Mouse (Mus musculus) yolk sac, embryonic 10.5 days (tissue): Measurements from ENCODE around the gene 1700029I15Rik.
"Not testable (repeated sequence)": the region's sequence is repeated elsewhere in the genome, so short reads cannot be mapped to it uniquely, and the experiment has no call there.

Source experiments
- DNase-seq: peaks from one replicate; pipeline ENCODE4 v3.0.0-alpha.2; 2017; ENCODE audit warnings: low spot score

Gene 1700029I15Rik

GRCm38 (mm10) chr2:92392318-92393264, 10.3 kb downstream of the 1700029I15Rik start:
- peak; percentile 43 for DNase-seq

- no peak for DNase-seq
These were observed 13.2 kb downstream of the 1700029I15Rik start for GRCm38 (mm10) chr2:92395535-92395934.

GRCm38 (mm10) chr2:92397436-92397835, 15.1 kb downstream of the 1700029I15Rik start:
- DNase-seq, result no peak

DNA sequence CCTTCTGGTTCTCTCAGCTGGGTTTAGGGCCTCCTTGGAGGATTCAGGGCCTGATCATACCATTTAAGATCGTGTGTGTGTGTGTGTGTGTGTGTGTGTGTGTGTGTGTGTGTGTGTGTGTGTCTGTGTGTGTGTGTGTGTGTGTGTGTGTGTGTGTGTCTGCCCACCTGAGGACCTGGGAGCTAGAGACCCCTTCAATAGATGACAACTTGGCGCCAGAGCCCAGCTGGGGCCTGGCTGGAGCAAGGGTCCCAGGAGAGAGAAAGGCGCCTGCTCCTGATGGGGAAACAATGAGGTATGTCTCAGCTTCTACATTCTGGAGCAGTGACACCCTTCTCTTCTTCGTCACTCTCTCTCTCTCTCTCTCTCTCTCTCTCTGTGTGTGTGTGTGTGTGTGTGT, 17.5 kb downstream of the 1700029I15Rik start:
- not testable (repeated sequence) for DNase-seq

DNA sequence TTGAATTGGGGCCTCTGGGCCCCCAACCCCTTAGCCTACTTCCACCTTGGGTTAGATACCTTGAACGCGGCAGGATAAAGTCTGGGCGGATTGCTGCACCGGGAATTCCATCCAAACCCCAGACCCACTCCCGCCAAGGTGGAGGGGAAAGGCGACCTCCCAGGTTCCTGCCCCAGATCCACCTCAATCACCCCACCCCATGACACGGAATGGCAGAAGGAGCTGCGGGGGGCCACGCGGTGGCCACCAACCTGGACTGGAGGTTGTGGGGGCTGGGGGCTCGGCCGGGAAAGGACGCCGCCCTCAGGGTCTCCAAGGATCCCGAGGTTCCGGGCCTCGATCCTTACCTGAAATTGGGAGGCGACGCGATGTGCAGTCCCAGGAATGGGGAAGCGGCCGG, 18.3 kb downstream of the 1700029I15Rik start:
- no peak for DNase-seq

DNA sequence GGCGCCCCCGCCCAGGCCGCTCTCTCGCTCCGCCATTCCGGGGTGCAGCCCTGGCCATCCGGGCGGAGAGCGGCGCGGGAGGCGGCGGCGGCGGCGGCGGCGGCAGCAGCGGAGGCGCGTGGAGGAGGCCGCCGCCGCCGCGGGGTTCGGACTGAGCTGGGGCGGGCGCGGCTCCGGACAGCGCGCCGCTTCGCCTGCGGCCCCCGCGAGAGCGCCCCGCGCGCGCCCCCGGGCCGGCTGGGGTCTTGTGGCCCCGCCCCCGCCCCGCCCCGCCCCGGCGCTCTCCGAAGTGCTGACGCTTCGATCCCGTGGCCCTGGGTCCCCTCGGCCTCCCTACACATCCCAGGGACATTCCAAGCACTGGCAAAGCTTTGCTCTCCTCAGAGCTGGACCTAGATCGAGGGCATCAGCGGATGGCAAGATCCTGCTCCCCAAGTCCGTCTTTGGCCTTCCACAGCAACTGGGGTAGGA, 18.8 kb downstream of the 1700029I15Rik start, which contains the start of gene Mapk8ip1:
Gene Mapk8ip1 (minus strand): TSS at position 173 of the 471 bp plus-strand sequence.
- no peak for DNase-seq

- no peak for DNase-seq
These were observed 20.4 kb downstream of the 1700029I15Rik start for GRCm38 (mm10) chr2:92402591-92403326.

DNA sequence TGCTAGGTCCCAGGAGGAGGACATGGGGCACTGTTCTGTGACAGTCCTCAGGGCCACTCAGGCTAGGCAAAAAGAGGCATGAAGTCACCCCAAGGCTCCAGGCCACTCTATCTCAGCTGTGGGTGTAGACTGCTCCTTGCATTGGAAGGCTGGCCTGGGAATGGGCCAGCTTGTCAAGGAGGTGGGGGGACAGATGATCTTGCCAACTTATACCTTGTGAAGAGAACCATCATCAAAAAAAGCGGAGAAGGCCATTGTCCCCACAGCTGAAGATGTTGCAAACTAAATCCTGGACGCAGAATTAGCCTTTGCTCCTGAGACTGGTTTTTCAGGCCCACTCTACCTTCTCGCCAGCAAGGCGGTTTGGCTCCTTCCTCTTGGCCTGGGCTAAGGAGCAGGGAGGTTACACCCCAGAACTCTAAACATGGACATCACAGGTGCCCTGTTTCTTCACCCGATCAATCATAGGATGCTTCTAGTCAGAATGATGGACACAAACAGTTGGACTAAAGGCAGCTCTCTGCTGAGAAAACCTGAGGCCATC, 21.5 kb downstream of the 1700029I15Rik start:
- no peak for DNase-seq

- DNase-seq, result no peak
These were observed 22.4 kb downstream of the 1700029I15Rik start for GRCm38 (mm10) chr2:92404737-92405136.

DNA sequence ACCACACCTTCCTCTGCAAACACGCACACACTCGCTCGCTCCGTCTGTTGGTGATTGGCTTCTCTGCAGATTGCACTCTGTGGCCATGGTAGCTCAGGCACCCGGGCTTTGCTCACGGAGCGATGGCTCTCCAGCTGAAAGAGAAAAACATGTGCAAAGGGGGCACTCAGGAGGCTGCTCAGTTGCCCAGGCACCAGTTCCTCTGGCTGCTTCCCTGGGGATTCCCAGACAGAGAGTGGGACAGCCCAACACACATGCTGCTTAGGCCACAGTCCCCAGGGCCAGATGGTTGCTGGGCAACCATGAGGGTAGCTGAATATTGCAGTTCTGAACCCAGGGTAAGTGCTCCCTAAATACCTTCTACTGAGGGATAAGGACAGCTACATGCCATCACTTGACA, 23.3 kb downstream of the 1700029I15Rik start:
- DNase-seq, result no peak

- no peak for DNase-seq
These were observed 26.1 kb downstream of the 1700029I15Rik start for GRCm38 (mm10) chr2:92408309-92409045.

DNA sequence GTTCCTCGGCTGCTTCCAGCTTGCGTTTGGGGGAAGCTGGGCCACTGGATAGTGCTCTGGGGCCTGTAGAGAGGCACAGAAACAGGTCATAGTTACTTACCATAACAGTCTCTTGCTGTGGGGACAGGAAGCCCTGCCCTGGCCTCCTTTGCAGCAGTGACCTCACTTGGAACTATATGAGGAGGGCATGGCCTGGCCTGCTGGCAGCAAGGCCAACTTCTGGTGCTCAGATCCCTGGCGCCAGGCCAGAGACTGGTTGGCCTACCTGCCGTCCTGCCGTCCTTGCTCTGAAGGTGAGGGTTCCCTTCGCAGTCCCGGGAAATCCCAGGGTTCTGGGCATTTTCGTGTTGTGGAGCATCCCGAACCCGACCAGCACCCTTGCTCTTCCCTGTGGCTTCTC, 29.4 kb downstream of the 1700029I15Rik start:
- DNase-seq, result no peak

DNA sequence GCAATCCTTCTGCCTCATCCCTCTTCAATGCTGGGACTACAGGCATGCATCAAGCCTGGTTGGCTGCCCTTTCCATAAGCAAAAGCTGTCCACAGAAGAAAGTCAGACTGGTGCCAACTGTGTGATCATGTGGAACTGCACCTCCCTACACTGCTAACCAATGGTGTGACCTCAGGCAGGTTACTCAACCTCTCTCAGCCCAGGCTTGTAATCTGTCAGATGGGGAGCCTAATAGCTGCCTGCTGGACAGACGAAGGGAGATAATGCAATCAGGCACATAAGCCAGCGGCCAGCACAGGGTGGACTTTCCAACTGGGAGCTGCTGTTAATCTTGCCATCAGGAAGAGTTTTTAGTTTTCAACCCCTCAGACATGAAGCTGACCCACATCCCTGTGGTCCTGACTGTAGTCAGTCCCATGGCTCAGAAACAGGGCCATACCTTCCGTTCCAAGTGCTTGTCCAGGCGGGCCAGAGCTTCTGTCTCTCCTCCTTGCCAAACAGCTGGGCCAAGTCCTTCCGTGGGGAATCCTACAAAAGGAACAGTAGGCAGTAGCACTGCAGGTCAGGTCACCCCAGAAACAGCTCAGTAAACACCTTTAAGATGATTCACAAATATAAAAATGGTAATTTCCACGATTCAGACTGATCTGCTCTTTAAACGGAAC, 39.5 kb downstream of the 1700029I15Rik start:
- DNase-seq, result no peak

DNA sequence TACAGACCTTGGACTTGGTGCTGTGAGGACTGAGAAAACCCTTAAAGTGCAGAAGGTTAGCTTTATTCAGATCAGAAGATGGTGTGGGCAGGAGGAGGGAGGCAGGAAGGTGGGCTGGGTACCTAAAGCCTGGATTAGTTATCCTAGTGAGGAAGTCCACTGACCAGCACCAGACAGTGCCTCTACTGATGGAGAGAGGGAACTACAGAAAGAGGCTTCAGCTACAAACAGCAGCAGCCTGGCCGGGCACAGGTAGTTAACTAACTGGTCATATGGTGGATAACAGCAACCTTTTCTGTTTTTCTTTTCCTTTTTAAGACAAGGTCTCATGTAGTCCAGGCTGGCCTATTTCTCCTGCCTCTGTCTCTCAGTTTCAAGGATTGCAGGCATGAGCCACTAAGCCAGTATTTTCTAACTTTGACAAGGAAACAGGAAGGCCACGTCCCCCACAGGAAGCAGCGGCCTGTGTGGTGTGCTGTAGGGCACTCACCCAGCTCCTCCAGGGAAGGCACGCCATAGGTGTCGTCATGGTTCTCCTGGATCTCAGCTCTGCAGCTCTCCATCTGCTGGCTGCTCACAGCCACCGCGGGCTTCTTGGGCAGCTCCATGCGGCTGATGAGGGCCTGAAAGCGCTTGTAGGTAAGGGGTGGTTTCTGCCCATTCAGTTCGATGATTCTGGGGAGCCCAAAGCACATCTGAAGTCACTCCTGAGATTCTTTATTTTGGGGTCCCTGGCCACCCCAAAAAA, 40.2 kb downstream of the 1700029I15Rik start:
- no peak for DNase-seq

GRCm38 (mm10) chr2:92423156-92423555, 40.8 kb downstream of the 1700029I15Rik start:
- DNase-seq, result no peak

GRCm38 (mm10) chr2:92423702-92424461, 41.5 kb downstream of the 1700029I15Rik start:
- DNase-seq, result no peak

- no peak for DNase-seq
These were observed 42.3 kb downstream of the 1700029I15Rik start for GRCm38 (mm10) chr2:92424462-92425308.

DNA sequence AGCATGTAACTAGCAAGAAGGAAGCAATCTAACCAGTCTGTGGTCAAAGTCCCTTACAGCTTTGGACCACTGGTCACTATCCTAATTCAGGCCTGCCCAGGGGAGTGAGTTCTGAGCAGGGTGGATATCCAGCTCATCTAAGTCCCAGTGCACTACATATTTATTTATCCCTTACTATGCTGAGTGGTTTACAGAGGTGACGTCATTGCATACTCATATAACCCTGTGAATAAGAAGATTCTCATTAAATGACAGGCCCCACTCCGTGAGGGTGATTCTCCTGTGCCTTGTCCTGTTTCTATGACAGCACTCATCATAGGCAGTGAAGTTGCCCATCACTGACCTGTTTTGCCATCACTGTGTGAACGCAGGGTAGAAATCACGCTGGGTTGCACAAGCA, 43.0 kb downstream of the 1700029I15Rik start:
- DNase-seq, result no peak

DNA sequence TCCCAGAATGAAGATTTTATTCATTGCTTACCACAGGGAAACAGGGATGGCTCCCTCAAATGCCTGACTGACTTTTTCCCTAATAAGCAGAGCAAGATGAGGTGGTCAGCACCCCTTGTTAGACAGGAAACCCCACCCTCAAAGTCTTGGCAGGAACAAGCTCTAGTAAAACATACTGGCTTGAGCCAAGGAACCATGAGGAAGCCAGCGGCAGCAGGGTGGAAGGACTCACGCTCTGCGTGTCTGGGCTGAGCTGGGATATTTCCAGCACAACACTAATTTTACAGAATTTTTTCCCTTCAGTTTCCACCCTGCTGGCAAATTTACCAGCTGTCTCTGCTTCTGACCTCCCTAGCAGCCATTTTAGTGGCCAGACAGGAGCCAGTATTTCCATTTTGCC, 44.1 kb downstream of the 1700029I15Rik start:
- no peak for DNase-seq
